8 mouse cellular contexts compared by ENCODE assay signal in the genomic region with DNA sequence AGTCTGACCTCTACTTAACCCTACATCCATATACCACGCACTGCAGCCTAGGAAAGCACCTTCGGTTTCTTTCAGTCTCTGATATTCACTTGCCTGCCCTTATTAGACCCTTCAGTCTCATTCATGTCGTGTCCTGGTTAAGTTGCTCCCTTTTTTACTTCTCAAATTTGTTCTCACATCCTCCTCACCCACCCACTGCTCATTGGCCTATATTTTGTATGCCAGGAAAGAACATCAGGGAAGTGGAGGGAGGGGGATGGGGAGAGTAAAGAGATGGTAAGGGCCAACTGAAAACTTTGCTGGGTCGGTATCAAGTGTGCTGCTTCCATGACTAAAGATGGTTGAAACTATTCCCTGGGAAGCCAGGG. TPM values are rescaled to one million over a fixed set of nuclear protein-coding genes. Genes with fewer than 3 reads are reported as not detected.
DNase-seq lines count a peak whose midpoint lies in the region; ATAC-seq and TF ChIP-seq lines count a peak whose summit lies in the region.

No protein-coding gene starts in this region.

- H3K4me3 ChIP-seq in CH12.LX (replicated peaks in 1 of 3; ENCODE audit: low read depth in 2 of 3, low read length in 2 of 3, poor library complexity in 1 of 3): peak overlapping the region; percentile 84 to 95 (median 89)
- H3K4me3 ChIP-seq in embryonic facial prominence, embryonic 11.5 days (ENCODE audit: low read depth, low read length): peak overlapping the region; percentile 91
- H3K4me3 ChIP-seq in intestine, embryonic 16.5 days (ENCODE audit: low read length): peak overlapping the region; percentile 84
- H3K4me3 ChIP-seq in midbrain, embryonic 12.5 days: peak overlapping the region; percentile 92

- no peak for TF ChIP-seq CTCF in CH12.LX (conservative IDR thresholded peaks at IDR 0.05 in 1 of 2, IDR thresholded peaks at IDR 0.05 in 1 of 2; ENCODE audit: low read depth in 2 of 2, low read length in 2 of 2)

- peaks cover 9 to 50% of the 10 kb centered on the region in 2 experiments for H3K36me3 ChIP-seq in CH12.LX (replicated peaks in 1 of 2; ENCODE audit: control insufficient read depth in 1 of 2, insufficient read depth in 1 of 2, low read length in 1 of 2)
- H3K36me3 ChIP-seq in embryonic facial prominence, embryonic 11.5 days (replicated peaks; ENCODE audit: control insufficient read depth, insufficient read depth, low read depth, low read length): no peaks in the 10 kb centered on the region
- no peaks in the 10 kb centered on the region for H3K36me3 ChIP-seq in intestine, embryonic 16.5 days (ENCODE audit: control insufficient read depth, insufficient read depth, low read length)
- 0 out of 2 replicates have a peak, but pooled peaks cover 6% of the 10 kb centered on the region for H3K36me3 ChIP-seq in midbrain, embryonic 12.5 days

- peak overlapping the region; percentile 89 for H3K9ac ChIP-seq in CH12.LX (ENCODE audit: insufficient read depth, low read depth)
- H3K9ac ChIP-seq in embryonic facial prominence, embryonic 11.5 days (replicated peaks; ENCODE audit: low read length): peak overlapping the region; percentile 90
- H3K9ac ChIP-seq in intestine, embryonic 16.5 days (ENCODE audit: low read depth, low read length): peak overlapping the region; percentile 90
- peak overlapping the region; percentile 89 for H3K9ac ChIP-seq in midbrain, embryonic 12.5 days (replicated peaks)

- 4% methylated on average over 4 of the region's 4 CpGs for WGBS in embryonic facial prominence, embryonic 11.5 days
- WGBS in intestine, embryonic 16.5 days: 4% methylated on average over 4 of the region's 4 CpGs
- WGBS in midbrain, embryonic 12.5 days: 4% methylated on average over 4 of the region's 4 CpGs

- peak; percentile 5 to 22 for DNase-seq in frontal cortex, postnatal 36 days (ENCODE audit: low spot score in 2 of 2)
- DNase-seq in frontal cortex, postnatal 14 days (ENCODE audit: low spot score in 2 of 2): no peak
- peak; percentile 76 for DNase-seq in CH12.LX (ENCODE audit: extremely low read depth)
- peak; percentile 3 for DNase-seq in embryonic facial prominence, embryonic 11.5 days (ENCODE audit: low spot score)
- DNase-seq in yolk sac, embryonic 10.5 days (ENCODE audit: low spot score): no peak
- no peak for DNase-seq in spleen, adult 18-20 months

- dilution Hi-C loops in CH12.LX (cut with MboI; ENCODE audit: extremely low pct_ligation_motif_present, extremely low pct_unique_long_range_greater_than_20kb, low sequenced_read_pairs): no loop called here

- no peaks in the 10 kb centered on the region for H3K27me3 ChIP-seq in CH12.LX (replicated peaks)
- no peaks in the 10 kb centered on the region for H3K27me3 ChIP-seq in embryonic facial prominence, embryonic 11.5 days (ENCODE audit: control insufficient read depth, insufficient read depth, low read length)
- H3K27me3 ChIP-seq in intestine, embryonic 16.5 days (replicated peaks; ENCODE audit: control insufficient read depth, insufficient read depth, low read length): no peaks in the 10 kb centered on the region
- no peaks in the 10 kb centered on the region for H3K27me3 ChIP-seq in midbrain, embryonic 12.5 days

- peak overlapping the region; percentile 93 for H3K4me2 ChIP-seq in CH12.LX (ENCODE audit: insufficient read depth, low read depth, poor library complexity, severe bottlenecking)
- H3K4me2 ChIP-seq in embryonic facial prominence, embryonic 11.5 days (ENCODE audit: low read depth, low read length): peak overlapping the region; percentile 79
- H3K4me2 ChIP-seq in intestine, embryonic 16.5 days (ENCODE audit: low read depth, low read length): peak overlapping the region; percentile 80
- H3K4me2 ChIP-seq in midbrain, embryonic 12.5 days (replicated peaks): peak overlapping the region; percentile 95

- H3K9me3 ChIP-seq in CH12.LX (replicated peaks; ENCODE audit: low read length): no peaks in the 10 kb centered on the region
- H3K9me3 ChIP-seq in embryonic facial prominence, embryonic 11.5 days (replicated peaks; ENCODE audit: control insufficient read depth, low read length): no peaks in the 10 kb centered on the region
- no peaks in the 10 kb centered on the region for H3K9me3 ChIP-seq in intestine, embryonic 16.5 days (ENCODE audit: control insufficient read depth, low read length)
- H3K9me3 ChIP-seq in midbrain, embryonic 12.5 days: no peaks in the 10 kb centered on the region

- peak; percentile 6; the same call in 1 of the 2 replicates for TF ChIP-seq POLR2A in CH12.LX (IDR thresholded peaks at IDR 0.05; ENCODE audit: low read depth, low read length)

- peaks cover 67% of the 10 kb centered on the region for H3K79me2 ChIP-seq in CH12.LX (replicated peaks; ENCODE audit: control insufficient read depth, extremely low read depth, insufficient read depth, poor library complexity, severe bottlenecking)

- TF ChIP-seq EP300 in CH12.LX (IDR thresholded peaks at IDR 0.05; ENCODE audit: low read length): 0 out of 2 replicates have a peak, but pooled peaks have one; percentile 53

- peaks cover 8 to 59% of the 10 kb centered on the region in 2 experiments for H3K4me1 ChIP-seq in CH12.LX (ENCODE audit: control insufficient read depth in 1 of 2, insufficient read depth in 2 of 2)
- no peaks in the 10 kb centered on the region for H3K4me1 ChIP-seq in embryonic facial prominence, embryonic 11.5 days (ENCODE audit: control insufficient read depth, insufficient read depth, low read length)
- H3K4me1 ChIP-seq in intestine, embryonic 16.5 days (ENCODE audit: control insufficient read depth, insufficient read depth, low read length): peaks cover 11% of the 10 kb centered on the region
- H3K4me1 ChIP-seq in midbrain, embryonic 12.5 days: peaks cover 30% of the 10 kb centered on the region

- peak overlapping the region; percentile 64 for H3K27ac ChIP-seq in CH12.LX (ENCODE audit: insufficient read depth, low read depth)
- H3K27ac ChIP-seq in embryonic facial prominence, embryonic 11.5 days (replicated peaks; ENCODE audit: low read depth, low read length): no peak overlapping the region
- H3K27ac ChIP-seq in intestine, embryonic 16.5 days (ENCODE audit: low read length): no peak overlapping the region
- H3K27ac ChIP-seq in midbrain, embryonic 12.5 days (replicated peaks): no peak overlapping the region; the same call in 1 of the 2 replicates

- in situ Hi-C loops in CH12.LX (cut with MboI; ENCODE audit: low pct_ligation_motif_present, low pct_unique_long_range_greater_than_20kb, low sequenced_read_pairs): no loop called here

- TF ChIP-seq RAD21 in CH12.LX (IDR thresholded peaks at IDR 0.05; ENCODE audit: low read depth, low read length): no peak

- no peak for ATAC-seq in embryonic facial prominence, embryonic 11.5 days (replicated peaks; ENCODE audit: insufficient number of reproducible peaks, low FRiP score, low TSS enrichment, low read depth)
- no peak for ATAC-seq in intestine, embryonic 16.5 days
- ATAC-seq in midbrain, embryonic 12.5 days (ENCODE audit: low FRiP score, low read depth): no peak

TF ChIP-seq in CH12.LX, 34 proteins besides CTCF, POLR2A, EP300 and RAD21 (continues in another document):
- TF ChIP-seq JUN (IDR thresholded peaks at IDR 0.05; ENCODE audit: insufficient read depth, low read depth, low read length) (no peak), MEF2A (IDR thresholded peaks at IDR 0.05; ENCODE audit: borderline replicate concordance, low read depth, low read length) (peak; percentile 73), UBTF (IDR thresholded peaks at IDR 0.05; ENCODE audit: low read depth, low read length) (no peak), ZMIZ1 (IDR thresholded peaks at IDR 0.05; ENCODE audit: low read depth, low read length) (no peak; the same call in 1 of the 2 replicates), RCOR1 (conservative IDR thresholded peaks at IDR 0.05; ENCODE audit: low read depth, low read length) (peak; percentile 35; the same call in 1 of the 2 replicates), MAZ (IDR thresholded peaks at IDR 0.05; ENCODE audit: low read depth, low read length) (no peak), ZC3H11A (IDR thresholded peaks at IDR 0.05; ENCODE audit: low read depth, low read length) (no peak; the same call in 1 of the 2 replicates), CHD2 (IDR thresholded peaks at IDR 0.05; ENCODE audit: low read length) (peak; percentile 80), GABPA (IDR thresholded peaks at IDR 0.05; ENCODE audit: insufficient replicate concordance, low read depth, low read length) (no peak), HCFC1 (IDR thresholded peaks at IDR 0.05; ENCODE audit: low read depth, low read length) (0 out of 2 replicates have a peak, but pooled peaks have one; percentile 16), IRF4 (IDR thresholded peaks at IDR 0.05; ENCODE audit: low read depth, low read length) (peak; percentile 73), USF2 (conservative IDR thresholded peaks at IDR 0.05; ENCODE audit: low read depth, low read length) (no peak), ZKSCAN1 (IDR thresholded peaks at IDR 0.05; ENCODE audit: borderline replicate concordance, low read depth, low read length) (no peak), SMC3 (IDR thresholded peaks at IDR 0.05; ENCODE audit: low read depth, low read length) (no peak), TBP (conservative IDR thresholded peaks at IDR 0.05; ENCODE audit: low read depth, low read length) (no peak), JUND (conservative IDR thresholded peaks at IDR 0.05; ENCODE audit: low read depth, low read length) (0 out of 2 replicates have a peak, but pooled peaks have one; percentile 15), KAT2A (IDR thresholded peaks at IDR 0.05; ENCODE audit: insufficient replicate concordance, low read length) (0 out of 2 replicates have a peak, but pooled peaks have one; percentile 31), ELF1 (IDR thresholded peaks at IDR 0.05; ENCODE audit: low read depth, low read length) (peak; percentile 64), USF1 (IDR thresholded peaks at IDR 0.05; ENCODE audit: low read depth, low read length) (no peak)

RNA-seq across cellular contexts. Expression of a gene that starts 1.4 kb away (rescaled TPM):
- total RNA-seq in CH12.LX (2012; rRNA removed) (19.9 TPM in 2 replicates), CH12.LX (2014; rRNA removed) (20.5 and 21.5 TPM in 2 replicates)
- 46.5 and 50.1 TPM in 2 replicates for polyA plus RNA-seq in CH12.LX (2012; ENCODE audit: insufficient read length, low read depth)
- 29.1 and 31.3 TPM in 2 replicates for polyA plus RNA-seq in embryonic facial prominence, embryonic 11.5 days (2014; fragmentation: Nextera tagmentation; extraction: Ambion mirVana)
- 17.3 and 18.3 TPM in 2 replicates for polyA plus RNA-seq in intestine, embryonic 16.5 days (2015; fragmentation: Nextera tagmentation; extraction: Ambion mirVana)
- 50.2 and 55.5 TPM in 2 replicates for polyA plus RNA-seq in midbrain, embryonic 12.5 days (2016; fragmentation: Nextera tagmentation; extraction: Ambion mirVana)

RNA-seq across cellular contexts. Expression of a gene that starts 1.5 kb away (rescaled TPM):
- 61.8 and 76.0 TPM in 2 replicates for total RNA-seq in CH12.LX (2012; rRNA removed)
- total RNA-seq in CH12.LX (2014; rRNA removed): 132 and 153 TPM in 2 replicates
- 93.9 and 117 TPM in 2 replicates for polyA plus RNA-seq in CH12.LX (2012; ENCODE audit: insufficient read length, low read depth)
- polyA plus RNA-seq in embryonic facial prominence, embryonic 11.5 days (2014; fragmentation: Nextera tagmentation; extraction: Ambion mirVana): 49.2 and 53.0 TPM in 2 replicates
- polyA plus RNA-seq in intestine, embryonic 16.5 days (2015; fragmentation: Nextera tagmentation; extraction: Ambion mirVana): 18.6 and 19.0 TPM in 2 replicates
- polyA plus RNA-seq in midbrain, embryonic 12.5 days (2016; fragmentation: Nextera tagmentation; extraction: Ambion mirVana): 42.5 and 43.6 TPM in 2 replicates

Comparison
In these comparisons a context has a peak if more than half of its experiments do, and no peak if none do; other contexts are left out.
1. DNase-seq: peak in frontal cortex, postnatal 36 days (2 of 2), CH12.LX (single experiment) and embryonic facial prominence, embryonic 11.5 days (single experiment); none in frontal cortex, postnatal 14 days (0 of 2), yolk sac, embryonic 10.5 days (single experiment) and spleen, adult 18-20 months (0 of 2).
2. Peak in every context shown above with its lines, with median percentiles within 50 percentile points of each other: H3K4me2 ChIP-seq, H3K4me3 ChIP-seq and H3K9ac ChIP-seq.